Mouse (Mus musculus) gastrocnemius, postnatal 36 days (tissue): ENCODE data around the gene Nasp. TPM values are rescaled to one million over a fixed set of nuclear protein-coding genes. Genes with fewer than 3 reads are reported as not detected.
"Not testable (repeated sequence)": the region's sequence is repeated elsewhere in the genome, so short reads cannot be mapped to it uniquely, and the experiment has no call there.

ENCODE experiments used
- DNase-seq, 2 experiments: peaks; one replicate each; pipeline ENCODE4 v3.0.0; 2022
- intact Hi-C: fragments of 180-260 bp; cut with DNase I; formaldehyde crosslinking; loops from one replicate; pipeline ENCODE4 v1.15.1; 2025
- long read RNA-seq, 2 experiments: library from polyadenylated mRNA; stranded (forward); transcript quantifications; one replicate each; pipeline ENCODE4 v2.0.0; 2021
- total RNA-seq, 2 experiments: library from RNA; stranded (reverse); gene quantifications; 2 replicates each; pipeline ENCODE4 v1.2.3; 2021

Nasp gene
- total RNA-seq = 10 to 100 TPM in 1 of 2 experiments, 1 to 10 TPM in 1; 9.8 to 12.4 TPM
- long read RNA-seq, experiment 1, partial matches to known transcripts = 1 of 6 reads
- long read RNA-seq, experiment 1, other reads (novel, unspliced or antisense) = 3 of 6 reads
- long read RNA-seq, experiment 2, partial matches to known transcripts = 1 of 6 reads
- long read RNA-seq, experiment 2, other reads (novel, unspliced or antisense) = 5 of 6 reads

DNA sequence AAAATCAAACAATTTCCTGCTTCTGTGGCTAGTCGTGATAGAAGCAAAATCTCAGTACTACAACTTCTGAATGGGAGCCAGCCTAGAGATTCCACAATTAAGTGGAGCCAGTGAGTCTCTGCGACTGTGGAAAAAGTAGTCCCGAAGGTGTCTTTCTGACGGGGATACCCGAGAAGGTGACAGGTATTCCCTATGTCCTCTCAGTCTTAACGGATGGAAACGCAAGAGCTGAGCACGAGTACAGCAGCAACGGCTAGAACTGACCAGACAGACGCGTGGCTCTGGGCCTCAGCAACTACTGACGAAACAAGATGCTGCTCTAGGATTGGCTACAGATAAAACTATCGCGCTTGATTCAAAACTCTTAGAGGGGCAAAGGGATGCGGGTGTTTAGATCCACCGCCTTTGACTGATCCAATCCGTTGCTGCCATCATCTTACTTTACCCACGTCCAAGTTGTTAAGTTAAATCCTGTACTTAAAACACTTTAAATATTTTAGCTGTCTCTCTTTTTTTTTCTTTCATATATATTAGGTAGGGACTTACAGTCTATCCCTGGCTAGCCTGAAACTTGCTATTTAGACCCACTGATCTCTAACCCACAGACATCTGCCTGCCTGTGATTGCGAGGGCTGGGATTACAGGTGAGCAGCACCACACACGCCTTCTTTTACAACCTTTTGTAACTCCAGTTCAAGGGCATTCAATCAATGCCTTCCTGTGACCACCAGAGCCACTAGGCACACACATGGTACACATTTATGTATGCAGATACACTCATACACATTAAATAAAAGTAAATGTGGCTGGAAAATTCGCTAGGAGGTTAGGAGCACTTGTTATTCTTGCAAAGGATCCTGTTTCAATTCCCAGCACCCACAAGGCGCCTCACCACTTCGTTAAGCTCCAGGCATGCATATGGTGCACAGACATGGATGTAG is at the start of gene Nasp:
Nasp (minus strand) TSS at position 220 of the 941 bp plus-strand sequence.
- DNase-seq = peak; percentile 59 to 65
- intact Hi-C loops = no loop called here

DNA sequence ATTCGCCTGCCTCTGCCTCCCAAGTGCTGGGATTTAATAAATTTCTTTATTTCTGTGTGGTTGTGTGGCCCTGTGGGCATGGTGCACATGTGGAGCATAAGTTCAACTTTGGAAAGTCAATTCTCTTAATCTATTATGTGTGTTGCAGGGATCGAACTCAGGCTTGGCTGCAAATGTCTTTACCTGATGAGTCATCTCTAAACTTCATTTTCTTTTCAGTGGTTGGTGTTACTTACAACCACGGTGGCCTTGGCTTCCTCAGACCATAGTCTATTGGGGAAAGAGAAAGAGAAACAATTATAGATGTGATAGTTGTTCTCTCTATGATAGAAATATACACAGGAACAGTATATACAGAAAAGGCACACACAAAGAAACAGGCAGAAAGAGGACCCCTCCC is 48.3 kb upstream of the Nasp start:
- intact Hi-C loops = loop anchor here (5.0 kb wide), 1 partner anchor 104 kb away; no protein-coding TSS in a partner anchor
- DNase-seq = no peak

DNA sequence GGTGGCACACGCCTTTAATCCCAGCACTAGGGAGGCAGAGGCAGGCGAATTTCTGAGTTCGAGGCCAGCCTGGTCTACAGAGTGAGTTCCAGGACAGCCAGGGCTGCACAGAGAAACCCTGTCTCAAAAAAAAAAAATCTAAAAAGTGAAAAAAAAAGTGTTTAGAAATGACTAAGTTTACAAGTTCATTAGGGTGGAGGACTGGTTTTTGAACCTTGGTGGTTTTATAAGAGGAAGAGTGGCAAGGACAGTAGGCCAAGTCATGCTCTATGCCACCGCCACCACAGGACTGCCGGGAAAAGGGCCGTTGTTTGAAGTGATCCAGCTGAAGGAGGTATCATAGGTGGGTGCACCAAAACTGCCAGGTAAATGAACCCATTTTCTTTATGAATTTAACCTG is 47.0 kb upstream of the Nasp start:
- DNase-seq = not testable (repeated sequence)
- intact Hi-C loops = loop anchor here (5.0 kb wide), 1 partner anchor 102 kb away; no protein-coding TSS in a partner anchor

DNA sequence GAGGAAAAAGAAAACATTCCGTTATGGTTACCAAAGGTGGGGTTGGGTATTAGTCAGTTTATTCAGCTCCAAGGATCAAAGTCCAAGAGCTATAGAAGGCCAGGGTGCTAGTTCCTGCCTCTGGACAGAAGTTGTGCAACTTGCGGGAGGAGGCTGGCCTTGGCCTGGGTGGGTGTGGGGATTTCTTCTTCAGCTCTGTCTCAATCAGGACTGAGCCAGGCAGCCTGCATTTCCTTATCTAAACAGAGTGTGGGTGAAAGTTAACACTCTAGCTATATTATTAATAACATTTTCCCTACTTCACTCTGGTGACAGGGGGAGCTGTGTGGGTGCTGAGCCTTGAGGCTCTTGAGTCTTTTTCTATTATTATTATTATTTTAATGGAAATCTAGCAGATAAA is 45.0 kb upstream of the Nasp start:
- DNase-seq = no peak
- intact Hi-C loops = no loop called here

DNA sequence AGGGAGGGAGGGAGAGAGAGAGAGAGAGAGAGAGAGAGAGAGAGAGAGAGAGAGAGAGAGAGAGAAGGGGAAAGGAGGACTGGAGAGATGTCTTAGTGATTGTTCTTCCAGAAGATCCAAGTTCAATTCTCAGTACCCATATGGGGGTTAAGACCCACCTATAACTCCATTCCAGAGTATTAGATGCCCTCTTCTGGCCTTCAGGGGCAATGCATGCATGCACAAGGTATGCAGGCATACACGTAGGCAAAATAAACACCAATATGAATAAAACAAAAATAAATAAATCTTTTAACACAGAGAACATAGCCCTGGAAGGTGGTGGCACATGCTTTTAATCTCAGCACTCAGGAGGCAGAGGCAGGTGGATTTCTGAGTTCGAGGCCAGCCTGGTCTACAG is 41.5 kb upstream of the Nasp start:
- DNase-seq = no peak
- intact Hi-C loops = no loop called here

DNA sequence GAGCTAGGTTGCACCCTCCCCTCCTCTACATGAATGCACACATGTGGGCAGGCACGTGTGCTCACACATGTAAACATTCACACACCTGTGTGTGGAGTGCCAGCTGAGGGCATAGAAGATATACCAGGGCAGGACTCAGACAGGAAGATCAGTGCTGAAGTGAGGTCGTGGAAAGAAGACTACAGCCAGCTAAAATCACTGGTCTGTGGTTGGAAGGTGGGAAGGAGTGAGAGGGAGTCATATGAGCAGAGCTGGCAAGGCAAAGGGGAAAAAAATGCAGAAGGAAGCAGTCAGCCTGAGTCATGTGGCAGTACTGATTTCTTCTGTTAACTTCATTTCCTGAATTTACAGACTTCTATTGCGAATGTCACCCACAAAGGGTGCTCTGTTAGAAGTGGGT is 40.4 kb upstream of the Nasp start:
- no peak for DNase-seq
- intact Hi-C loops = no loop called here

DNA sequence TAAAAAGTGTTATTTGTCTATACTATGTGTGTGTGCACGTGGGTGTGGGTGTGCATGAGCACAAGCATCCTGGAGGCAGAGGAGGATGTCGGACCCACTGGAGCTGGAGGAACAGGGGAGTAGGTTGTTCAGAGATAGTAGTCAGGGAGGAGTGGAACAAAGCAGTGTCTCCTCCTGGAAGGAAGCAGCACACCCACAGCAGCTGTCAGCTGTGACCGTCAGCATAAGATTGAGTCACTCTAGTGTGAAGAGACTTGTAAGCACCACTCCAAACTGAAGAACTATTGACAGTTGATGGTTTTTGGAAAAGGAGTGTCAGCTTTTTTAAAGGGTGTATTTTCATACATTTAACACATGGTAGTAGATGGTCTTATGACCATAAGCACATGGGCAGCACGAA is 38.9 kb upstream of the Nasp start:
- DNase-seq = no peak
- intact Hi-C loops = no loop called here

DNA sequence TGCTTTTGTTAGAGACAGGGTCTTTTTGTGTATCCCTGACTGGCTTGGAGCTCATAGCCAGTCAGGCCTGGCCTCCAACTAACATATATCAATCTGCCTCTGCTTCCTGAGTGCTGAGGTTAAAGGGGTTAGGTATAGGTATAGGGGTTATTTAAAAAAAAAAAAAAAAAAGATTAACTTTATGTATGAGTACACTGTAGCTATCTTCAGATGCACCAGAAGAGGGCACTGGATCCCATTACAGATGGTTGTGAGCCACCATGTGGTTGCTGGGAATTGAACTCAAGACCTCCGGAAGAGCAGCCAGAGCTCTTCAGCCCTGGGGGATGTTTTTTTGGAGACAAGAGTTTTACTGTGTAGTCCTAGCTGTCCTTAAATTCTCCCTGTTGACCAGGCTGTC is 34.3 kb upstream of the Nasp start:
- intact Hi-C loops = no loop called here
- no peak for DNase-seq

DNA sequence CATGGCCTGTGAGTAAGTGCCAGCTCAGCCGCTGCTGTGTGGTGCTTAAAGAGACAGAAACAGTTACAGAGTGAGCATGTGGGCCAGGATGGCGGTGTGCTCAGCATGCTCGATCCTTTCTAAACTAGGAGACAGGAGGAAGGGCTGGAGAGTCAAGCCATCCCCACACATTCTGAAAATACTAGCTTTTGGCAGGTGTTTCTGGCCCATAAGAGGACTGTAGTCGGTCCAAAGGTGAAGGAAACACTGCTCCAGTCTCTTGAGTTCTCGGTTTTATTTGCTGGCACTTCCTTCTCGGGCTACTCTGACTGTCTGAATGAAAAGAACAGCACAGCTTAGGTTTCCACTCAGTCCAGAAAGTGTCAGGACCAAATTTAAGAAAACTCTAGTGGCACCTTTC is 33.1 kb upstream of the Nasp start:
- no peak for DNase-seq
- intact Hi-C loops = no loop called here

DNA sequence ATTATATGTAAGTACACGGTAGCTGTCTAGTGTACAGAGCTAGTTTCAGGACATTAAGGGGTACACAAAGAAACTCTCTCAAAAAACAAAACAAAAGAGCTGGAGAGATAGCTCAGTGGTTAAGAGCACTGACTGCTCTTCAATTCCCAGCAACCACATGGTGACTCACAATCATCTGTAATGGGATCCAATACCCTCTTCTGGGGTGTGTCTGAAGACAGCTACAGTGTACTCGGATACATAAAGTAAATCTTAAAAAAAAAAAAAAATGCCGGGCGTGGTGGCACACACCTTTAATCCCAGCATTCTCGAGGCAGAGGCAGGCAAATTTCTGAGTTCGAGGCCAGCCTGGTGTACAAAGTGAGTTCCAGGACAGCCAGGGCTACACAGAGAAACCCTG is 32.2 kb upstream of the Nasp start:
- DNase-seq, intact Hi-C loops: not testable (repeated sequence)

DNA sequence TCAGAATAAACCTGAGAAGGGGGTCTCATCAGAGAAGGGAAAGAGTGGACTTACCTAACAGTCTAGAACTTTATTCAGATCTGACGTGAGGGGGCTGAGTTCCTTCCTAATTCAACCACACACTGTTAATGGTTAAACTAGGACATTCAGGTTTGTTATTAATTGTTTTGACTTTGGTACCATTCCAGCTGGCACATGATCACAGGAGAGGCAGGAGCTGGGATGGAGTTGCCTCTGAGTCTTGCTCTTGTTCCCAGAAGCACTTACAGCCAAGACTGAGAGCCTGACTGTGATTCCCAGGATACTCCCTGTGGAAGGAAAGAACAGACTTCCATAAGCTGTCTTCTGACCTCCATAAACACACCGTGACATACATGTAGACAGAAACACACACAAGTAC is 31.7 kb upstream of the Nasp start:
- DNase-seq = no peak
- intact Hi-C loops = no loop called here

DNA sequence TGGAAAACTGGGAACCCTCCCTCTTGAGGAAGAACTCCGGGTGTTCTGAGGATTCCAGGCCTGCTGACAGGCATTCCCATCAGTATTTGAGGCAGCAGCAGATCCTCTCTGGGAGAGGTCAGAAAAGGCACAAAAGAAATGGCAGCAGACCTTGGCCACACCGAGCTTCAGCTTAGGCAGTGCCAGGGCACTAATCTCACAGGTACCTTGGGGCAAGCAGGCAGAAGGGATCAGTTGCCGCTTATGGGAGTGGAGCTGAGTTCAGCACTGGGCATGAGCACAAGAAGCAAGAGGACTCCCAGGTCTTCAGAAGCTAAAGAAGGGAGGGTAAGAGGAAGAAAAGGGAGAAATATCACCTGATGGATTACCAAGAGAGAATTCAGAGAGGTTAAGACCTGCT is 30.2 kb upstream of the Nasp start:
- DNase-seq = no peak
- intact Hi-C loops = no loop called here

DNA sequence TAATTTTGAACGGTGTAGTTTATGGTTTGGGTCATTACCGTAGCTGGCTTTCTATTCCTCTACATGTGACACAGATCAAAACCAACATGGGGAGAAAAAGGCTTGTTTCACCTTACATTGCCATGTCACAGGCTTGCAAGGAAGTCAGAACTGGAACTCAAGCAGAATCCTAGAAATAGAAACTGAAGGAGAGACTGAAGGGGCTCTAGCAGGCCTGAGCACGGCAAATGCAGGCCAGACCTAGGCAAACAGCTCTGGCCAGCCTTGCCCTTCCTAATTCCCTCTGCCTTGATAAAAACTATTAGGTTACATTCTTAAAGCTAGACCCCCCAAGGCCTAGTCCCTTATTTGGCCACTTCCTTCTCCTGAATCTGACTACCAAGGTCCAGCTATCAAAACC is 27.9 kb upstream of the Nasp start:
- no peak for DNase-seq
- intact Hi-C loops = no loop called here

DNA sequence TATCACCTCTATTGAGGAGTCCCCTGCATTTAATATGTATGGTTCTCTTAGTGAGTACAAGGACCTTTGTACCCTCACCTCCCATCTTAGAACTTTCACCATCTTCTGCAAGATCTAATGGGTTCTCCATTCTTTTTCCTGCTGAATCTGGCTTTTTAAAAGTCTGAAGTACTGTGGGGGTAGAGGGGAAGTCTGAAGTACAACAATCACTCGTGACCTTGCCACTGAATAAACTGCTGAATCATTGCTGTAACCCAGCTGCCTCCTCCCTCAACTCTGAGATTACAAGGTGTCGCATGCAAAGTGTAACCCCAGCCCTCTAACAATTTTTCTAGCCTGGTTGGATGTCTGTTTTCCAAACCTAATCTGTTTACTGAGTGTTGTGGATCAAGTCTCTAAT is 27.4 kb upstream of the Nasp start:
- intact Hi-C loops = no loop called here
- DNase-seq = no peak

DNA sequence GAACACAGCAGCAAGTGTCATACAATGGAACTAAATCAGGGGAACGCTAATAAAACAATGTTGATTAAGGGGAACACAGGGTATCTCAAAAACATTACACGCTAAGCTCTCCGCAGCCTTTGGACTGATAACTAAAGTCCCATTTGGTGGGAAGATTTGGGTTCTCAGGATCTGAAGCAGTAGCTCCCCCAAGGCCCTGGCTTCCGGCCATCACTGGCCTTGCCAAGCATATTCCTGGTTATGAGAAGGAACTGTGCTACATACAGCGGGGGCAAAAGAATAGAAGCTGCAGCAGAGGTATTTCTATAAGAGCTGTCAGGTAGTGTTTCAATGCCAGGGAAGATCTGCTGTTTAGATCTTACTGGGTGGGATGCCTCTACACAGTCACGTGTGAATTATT is 25.5 kb upstream of the Nasp start:
- intact Hi-C loops = no loop called here
- DNase-seq = no peak

DNA sequence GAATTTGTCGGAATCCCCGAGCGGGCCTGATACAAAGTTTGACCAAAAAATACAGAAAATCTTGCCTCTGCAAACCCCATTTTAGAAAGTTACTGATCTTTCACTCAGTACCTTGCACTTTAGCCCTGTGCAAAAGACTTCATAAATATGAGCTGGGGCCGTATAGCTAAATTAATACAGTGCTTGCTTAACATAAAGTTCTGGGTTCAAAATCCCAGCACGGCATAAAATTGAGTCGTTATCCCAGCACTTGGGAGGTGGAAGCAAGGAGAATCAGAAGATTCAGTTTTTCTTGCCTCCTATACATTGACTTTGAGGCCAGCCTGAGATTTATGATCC is 24.0 kb upstream of the Nasp start:
- intact Hi-C loops = no loop called here
- no peak for DNase-seq

DNA sequence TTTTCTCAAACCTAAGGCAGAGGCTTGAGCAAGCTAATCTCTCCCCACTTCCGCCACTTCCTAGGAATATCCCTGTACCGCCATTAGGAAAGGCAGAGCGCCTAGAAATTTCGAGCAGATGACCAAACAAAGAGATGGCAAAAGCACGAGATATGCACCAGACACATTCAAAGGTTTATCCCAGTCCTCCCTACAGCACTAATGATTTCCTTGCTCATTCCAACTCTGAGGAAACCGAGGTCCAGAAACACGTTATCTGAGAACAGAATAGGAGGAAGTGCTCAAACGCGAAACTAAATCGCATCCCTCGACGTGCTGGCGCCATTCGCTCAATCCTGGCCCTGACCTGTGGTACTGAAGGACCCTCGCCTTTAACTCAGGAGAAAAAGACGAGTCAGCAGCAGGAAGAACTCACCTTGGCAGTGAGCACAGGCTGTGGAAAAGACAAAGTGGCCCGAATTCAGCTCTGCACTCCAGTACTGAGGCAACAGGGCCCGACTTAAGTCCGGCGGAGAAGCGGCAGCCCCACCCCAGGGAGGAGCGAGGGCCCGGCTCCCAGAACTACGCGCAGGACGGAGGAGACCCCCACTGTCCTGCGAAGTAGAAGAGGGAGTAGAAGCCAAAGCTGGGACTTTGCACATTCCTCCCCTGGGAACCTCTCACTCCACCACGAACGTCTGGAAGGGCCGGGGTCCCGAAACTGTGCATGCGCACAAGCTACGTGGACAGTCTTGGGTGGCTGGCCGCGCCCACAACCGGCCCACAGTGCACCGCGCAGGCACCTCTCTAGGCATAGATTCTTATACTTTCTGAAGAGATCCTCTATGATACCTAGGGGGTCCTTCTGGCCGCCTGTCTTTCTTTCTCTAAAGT is 23.4 kb upstream of the Nasp start, which contains the start of gene Akr1a1:
Akr1a1 (minus strand) TSS at position 757 of the 873 bp plus-strand sequence.
- intact Hi-C loops = no loop called here
- peak; percentile 89 to 91 for DNase-seq

DNA sequence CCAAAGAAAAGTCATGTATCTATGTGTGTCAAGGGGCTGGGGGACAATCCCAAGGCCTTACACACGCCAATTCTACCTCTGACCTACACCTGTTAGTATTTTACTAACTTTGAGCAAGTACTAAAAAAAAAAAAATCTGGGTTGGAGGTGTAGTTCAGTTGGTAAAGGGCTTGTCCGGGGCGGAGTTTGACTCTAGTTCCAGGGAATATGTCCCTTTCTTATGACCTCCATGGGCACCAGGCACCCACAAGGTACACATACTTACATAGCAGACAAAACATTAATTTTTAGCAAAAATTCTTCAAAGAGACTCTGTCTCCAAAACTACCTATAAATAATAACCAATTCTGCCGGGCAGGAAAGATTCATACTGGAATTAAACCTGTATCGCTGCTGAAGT is 22.6 kb upstream of the Nasp start:
- intact Hi-C loops = no loop called here

DNA sequence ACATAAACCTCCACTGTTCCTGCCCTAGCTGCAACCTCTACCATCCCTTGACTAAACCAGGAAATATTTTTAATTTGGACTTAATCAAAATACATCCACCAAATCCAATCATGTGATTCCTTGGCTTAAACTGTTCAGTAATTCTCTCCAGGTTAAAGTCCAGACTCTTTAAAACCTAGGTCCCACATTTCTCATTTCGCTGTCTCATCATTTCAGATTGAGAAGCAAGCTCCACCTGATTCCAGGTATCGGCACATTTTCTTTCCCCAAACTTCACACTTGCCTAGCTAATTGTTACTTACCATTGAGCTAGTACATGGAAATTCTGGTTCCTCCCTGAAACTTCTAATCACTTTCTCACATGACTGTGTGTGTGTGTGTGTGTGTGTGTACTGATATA is 21.7 kb upstream of the Nasp start:
- no peak for DNase-seq
- intact Hi-C loops = loop anchor here (5.0 kb wide), 1 partner anchor 38 kb away; the partner anchor contains the start of gene Prdx1

More for the DNA sequence above, 22.6 kb upstream of the Nasp start:
- DNase-seq = no peak

DNA sequence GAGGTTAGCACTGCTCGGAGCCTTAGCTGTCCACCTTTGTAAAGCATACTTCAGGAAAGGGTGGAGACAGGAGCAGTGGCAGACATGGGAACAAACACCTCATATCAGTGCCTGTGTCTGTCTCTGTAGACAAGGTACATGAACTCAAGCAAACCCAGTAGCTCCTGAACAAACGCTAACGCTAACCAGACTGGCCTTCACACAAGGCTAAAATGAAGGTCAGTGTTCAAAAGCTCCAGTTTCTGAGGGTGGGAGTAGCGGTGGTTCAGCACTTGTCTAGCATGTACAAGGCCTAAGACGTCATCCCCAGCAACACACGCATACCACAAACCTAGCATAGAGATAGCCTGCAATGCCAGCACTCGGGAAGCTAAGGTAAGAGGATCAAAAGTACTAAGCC is 17.9 kb upstream of the Nasp start:
- DNase-seq = no peak
- intact Hi-C loops = loop anchor here (5.0 kb wide), 1 partner anchor 42 kb away; the partner anchor contains the start of gene Prdx1

DNA sequence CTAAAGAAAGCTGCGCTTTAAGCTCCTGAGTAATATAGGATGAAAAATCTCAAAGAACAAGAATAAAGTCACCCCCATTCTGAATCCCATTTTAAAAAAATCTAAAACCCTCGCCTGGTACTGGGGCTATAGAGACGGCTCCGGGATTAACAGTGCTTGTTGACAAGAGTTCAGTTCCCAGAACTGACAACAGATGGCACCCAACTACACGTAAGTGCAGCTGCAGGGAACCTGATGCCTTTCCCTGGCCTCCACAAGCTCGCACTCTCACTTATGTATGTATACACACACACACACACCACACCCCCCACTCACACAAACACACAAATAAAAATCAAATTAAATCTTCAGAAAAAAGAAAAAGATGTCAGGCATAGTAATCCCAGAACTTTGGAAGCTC is 16.6 kb upstream of the Nasp start:
- intact Hi-C loops = no loop called here
- DNase-seq = no peak
